Mouse (Mus musculus): ENCODE data around the gene Agpat1. TPM values are rescaled to one million over a fixed set of nuclear protein-coding genes. Genes with fewer than 3 reads are reported as not detected.

Agpat1 gene
- polyA plus RNA-seq, 1 experiment from 2014 or later: 88.6 TPM

- DNase-seq (ENCODE audit: low spot score) (no peak), ATAC-seq (no peak)
- no peak overlapping the region for H3K9ac ChIP-seq (ENCODE audit: low read length)
- peaks cover 28% of the 10 kb centered on the region for H3K4me1 ChIP-seq (ENCODE audit: control insufficient read depth, insufficient read depth, low read length)
- no peak overlapping the region for H3K4me2 ChIP-seq (ENCODE audit: low read length)
- H3K36me3 ChIP-seq (ENCODE audit: control insufficient read depth, insufficient read depth, low read length): peaks cover 39% of the 10 kb centered on the region
- H3K4me3 ChIP-seq (ENCODE audit: low read depth, low read length): no peak overlapping the region
- 98% methylated on average over 3 of the region's 3 CpGs for WGBS
- H3K27me3 ChIP-seq (replicated peaks; ENCODE audit: control insufficient read depth, insufficient read depth, low read length): peaks cover under 1% of the 10 kb centered on the region; the same call in 1 of the 2 replicates
- no peaks in the 10 kb centered on the region for H3K9me3 ChIP-seq (replicated peaks; ENCODE audit: control insufficient read depth, low read length)
- no peak overlapping the region for H3K27ac ChIP-seq (ENCODE audit: low read depth, low read length)
These were observed 20.9 kb downstream of the Agpat1 start for GRCm38 (mm10) chr17:34624981-34625380.

GRCm38 (mm10) chr17:34626062-34626772 lies 22.2 kb downstream of the Agpat1 start:
- no peaks in the 10 kb centered on the region for H3K9me3 ChIP-seq (replicated peaks; ENCODE audit: control insufficient read depth, low read length)
- no peak for DNase-seq (ENCODE audit: low spot score)
- H3K36me3 ChIP-seq (ENCODE audit: control insufficient read depth, insufficient read depth, low read length): peaks cover 31% of the 10 kb centered on the region
- H3K4me2 ChIP-seq (ENCODE audit: low read length): peak overlapping the region; percentile 87
- peak overlapping the region; percentile 76 for H3K9ac ChIP-seq (ENCODE audit: low read length)
- peak overlapping the region; percentile 91; the same call in 1 of the 2 replicates for H3K27ac ChIP-seq (ENCODE audit: low read depth, low read length)
- H3K27me3 ChIP-seq (replicated peaks; ENCODE audit: control insufficient read depth, insufficient read depth, low read length): peaks cover 10% of the 10 kb centered on the region
- ATAC-seq: no peak
- peaks cover 30% of the 10 kb centered on the region for H3K4me1 ChIP-seq (ENCODE audit: control insufficient read depth, insufficient read depth, low read length)
- H3K4me3 ChIP-seq (ENCODE audit: low read depth, low read length): peak overlapping the region; percentile 71
- WGBS: 53% methylated on average over 16 of the region's 16 CpGs

GRCm38 (mm10) chr17:34626773-34627092 lies 22.7 kb downstream of the Agpat1 start:
- H3K4me3 ChIP-seq (ENCODE audit: low read depth, low read length): peak overlapping the region; percentile 71
- peaks cover 16% of the 10 kb centered on the region for H3K27me3 ChIP-seq (replicated peaks; ENCODE audit: control insufficient read depth, insufficient read depth, low read length)
- H3K9ac ChIP-seq (ENCODE audit: low read length): peak overlapping the region; percentile 76
- ATAC-seq (peak; percentile 30), DNase-seq (ENCODE audit: low spot score) (peak; percentile 77)
- H3K4me1 ChIP-seq (ENCODE audit: control insufficient read depth, insufficient read depth, low read length): peaks cover 34% of the 10 kb centered on the region
- peak overlapping the region; percentile 91 for H3K27ac ChIP-seq (ENCODE audit: low read depth, low read length)
- no peaks in the 10 kb centered on the region for H3K9me3 ChIP-seq (replicated peaks; ENCODE audit: control insufficient read depth, low read length)
- WGBS: under 1% methylated on average over 18 of the region's 18 CpGs
- H3K4me2 ChIP-seq (ENCODE audit: low read length): peak overlapping the region; percentile 87
- peaks cover 27% of the 10 kb centered on the region for H3K36me3 ChIP-seq (ENCODE audit: control insufficient read depth, insufficient read depth, low read length)

GRCm38 (mm10) chr17:34627093-34627942 lies 23.3 kb downstream of the Agpat1 start:
- Histone ChIP-seq H3K27ac (ENCODE audit: low read depth, low read length) (peak overlapping the region; percentile 91), H3K4me2 (ENCODE audit: low read length) (peak overlapping the region; percentile 87), H3K27me3 (replicated peaks; ENCODE audit: control insufficient read depth, insufficient read depth, low read length) (peaks cover 17% of the 10 kb centered on the region), H3K4me3 (ENCODE audit: low read depth, low read length) (peak overlapping the region; percentile 71), H3K4me1 (ENCODE audit: control insufficient read depth, insufficient read depth, low read length) (peaks cover 39% of the 10 kb centered on the region), H3K36me3 (ENCODE audit: control insufficient read depth, insufficient read depth, low read length) (peaks cover 22% of the 10 kb centered on the region), H3K9me3 (replicated peaks; ENCODE audit: control insufficient read depth, low read length) (no peaks in the 10 kb centered on the region), H3K9ac (ENCODE audit: low read length) (peak overlapping the region; percentile 76)
- 0% methylated on average over 42 of the region's 45 CpGs for WGBS
- DNase-seq (ENCODE audit: low spot score) (peak; percentile 94), ATAC-seq (peak; percentile 76)

GRCm38 (mm10) chr17:34627943-34628643 lies 24.0 kb downstream of the Agpat1 start, which contains the start of gene Ppt2:
TSS of gene Ppt2 (minus strand) at chr17:34628510.
- H3K4me2 ChIP-seq (ENCODE audit: low read length): peak within 1 kb of the TSS; percentile 87
- DNase-seq (ENCODE audit: low spot score): peak; percentile 36
- no peaks in the 10 kb centered on the region for H3K9me3 ChIP-seq (replicated peaks; ENCODE audit: control insufficient read depth, low read length)
- H3K4me1 ChIP-seq (ENCODE audit: control insufficient read depth, insufficient read depth, low read length): peaks cover 40% of the 10 kb centered on the region
- H3K4me3 ChIP-seq (ENCODE audit: low read depth, low read length): peak within 1 kb of the TSS; percentile 71
- H3K9ac ChIP-seq (ENCODE audit: low read length): peak within 1 kb of the TSS; percentile 76
- WGBS: 8% methylated on average over 29 of the region's 29 CpGs
- H3K27me3 ChIP-seq (replicated peaks; ENCODE audit: control insufficient read depth, insufficient read depth, low read length): peaks cover 20% of the 10 kb centered on the region
- peak within 1 kb of the TSS; percentile 91 for H3K27ac ChIP-seq (ENCODE audit: low read depth, low read length)
- ATAC-seq: peak; percentile 0; the same call in 1 of the 2 replicates
- H3K36me3 ChIP-seq (ENCODE audit: control insufficient read depth, insufficient read depth, low read length): peaks cover 14% of the 10 kb centered on the region

- peak overlapping the region; percentile 91; the same call in 1 of the 2 replicates for H3K27ac ChIP-seq (ENCODE audit: low read depth, low read length)
- WGBS: 21% methylated on average over 5 of the region's 5 CpGs
- H3K9ac ChIP-seq (ENCODE audit: low read length): peak overlapping the region; percentile 76
- peaks cover 40% of the 10 kb centered on the region for H3K4me1 ChIP-seq (ENCODE audit: control insufficient read depth, insufficient read depth, low read length)
- DNase-seq (ENCODE audit: low spot score) (no peak), ATAC-seq (no peak)
- peak overlapping the region; percentile 87 for H3K4me2 ChIP-seq (ENCODE audit: low read length)
- H3K27me3 ChIP-seq (replicated peaks; ENCODE audit: control insufficient read depth, insufficient read depth, low read length): peaks cover 20% of the 10 kb centered on the region
- peak overlapping the region; percentile 71 for H3K4me3 ChIP-seq (ENCODE audit: low read depth, low read length)
- H3K9me3 ChIP-seq (replicated peaks; ENCODE audit: control insufficient read depth, low read length): no peaks in the 10 kb centered on the region
- H3K36me3 ChIP-seq (ENCODE audit: control insufficient read depth, insufficient read depth, low read length): peaks cover 11% of the 10 kb centered on the region
These were observed 24.5 kb downstream of the Agpat1 start for GRCm38 (mm10) chr17:34628644-34628967.

GRCm38 (mm10) chr17:34629221-34629751 lies 25.2 kb downstream of the Agpat1 start, which contains the start of gene Prrt1:
TSS of gene Prrt1 (plus strand) at chr17:34629533.
- H3K4me2 ChIP-seq (ENCODE audit: low read length): peak within 1 kb of the TSS; percentile 87
- peaks cover 5% of the 10 kb centered on the region for H3K36me3 ChIP-seq (ENCODE audit: control insufficient read depth, insufficient read depth, low read length)
- no peaks in the 10 kb centered on the region for H3K9me3 ChIP-seq (replicated peaks; ENCODE audit: control insufficient read depth, low read length)
- peak within 1 kb of the TSS; percentile 76 for H3K9ac ChIP-seq (ENCODE audit: low read length)
- H3K4me1 ChIP-seq (ENCODE audit: control insufficient read depth, insufficient read depth, low read length): peaks cover 40% of the 10 kb centered on the region
- H3K4me3 ChIP-seq (ENCODE audit: low read depth, low read length): peak within 1 kb of the TSS; percentile 71
- ATAC-seq: peak; percentile 35; the same call in 1 of the 2 replicates
- peaks cover 20% of the 10 kb centered on the region for H3K27me3 ChIP-seq (replicated peaks; ENCODE audit: control insufficient read depth, insufficient read depth, low read length)
- H3K27ac ChIP-seq (ENCODE audit: low read depth, low read length): peak within 1 kb of the TSS; percentile 91
- peak; percentile 90 for DNase-seq (ENCODE audit: low spot score)
- 1% methylated on average over 16 of the region's 16 CpGs for WGBS

- peak overlapping the region; percentile 71 for H3K4me3 ChIP-seq (ENCODE audit: low read depth, low read length)
- H3K27ac ChIP-seq (ENCODE audit: low read depth, low read length): peak overlapping the region; percentile 9; the same call in 1 of the 2 replicates
- no peaks in the 10 kb centered on the region for H3K9me3 ChIP-seq (replicated peaks; ENCODE audit: control insufficient read depth, low read length)
- peaks cover 40% of the 10 kb centered on the region for H3K4me1 ChIP-seq (ENCODE audit: control insufficient read depth, insufficient read depth, low read length)
- DNase-seq (ENCODE audit: low spot score): no peak
- H3K27me3 ChIP-seq (replicated peaks; ENCODE audit: control insufficient read depth, insufficient read depth, low read length): peaks cover 20% of the 10 kb centered on the region
- ATAC-seq: no peak
- peak overlapping the region; percentile 52 for H3K9ac ChIP-seq (ENCODE audit: low read length)
- H3K4me2 ChIP-seq (ENCODE audit: low read length): peak overlapping the region; percentile 87
- 21% methylated on average over 12 of the region's 12 CpGs for WGBS
- H3K36me3 ChIP-seq (ENCODE audit: control insufficient read depth, insufficient read depth, low read length): peaks cover 5% of the 10 kb centered on the region
These were observed 25.9 kb downstream of the Agpat1 start for GRCm38 (mm10) chr17:34629796-34630603.
